Mouse (Mus musculus) bone marrow, adult 2 months (tissue): ENCODE data around the gene Ermard.
"Not testable (repeated sequence)": the region's sequence is repeated elsewhere in the genome, so short reads cannot be mapped to it uniquely, and the experiment has no call there.

Experiments
- CTCF ChIP-seq: fragments of 200-500 bp; IDR thresholded peaks from 2 replicates; pipeline ENCODE4 v1.5.1; 2011; ENCODE audit warnings: low read length, control low read depth; ENCODE audit not compliant: control insufficient read depth, insufficient read depth
- POLR2A ChIP-seq: fragments of 200-500 bp; IDR thresholded peaks from 2 replicates; pipeline ENCODE4 v1.6.1; 2011; ENCODE audit warnings: low read depth, mild to moderate bottlenecking, control low read depth, low read length, borderline replicate concordance; ENCODE audit not compliant: control insufficient read depth

GRCm38 (mm10) chr17:15040455-15040854, 553 bp upstream of the Ermard start:
- not testable (repeated sequence) for TF ChIP-seq POLR2A, CTCF
